Mouse (Mus musculus) kidney, embryonic 15.5 days (tissue): ENCODE measurements at regions not wholly inside any gene's neighbourhood (a gene's known extent, or its start where the extent isn't known, plus 50 kb on each side); places are given as distances from the start of the nearest gene placed in this dataset.

Experiments
- ATAC-seq: fragments of 200-750 bp; cut with Nextera tagmentation; replicated peaks from 2 replicates; pipeline ENCODE4 v1.8.0; 2017; ENCODE audit warnings: moderate TSS enrichment; ENCODE audit not compliant: low FRiP score
- H3K27ac ChIP-seq: fragments of 300-500 bp; sonication (generic); 2 replicates; pipeline ENCODE4 v1.5.1; 2015; ENCODE audit warnings: mild to moderate bottlenecking, inconsistent platforms
- H3K27me3 ChIP-seq: fragments of 300-500 bp; sonication (generic); 2 replicates; pipeline ENCODE4 v1.6.1; 2015; ENCODE audit warnings: inconsistent platforms
- H3K36me3 ChIP-seq: fragments of 300-500 bp; sonication (generic); 2 replicates; pipeline ENCODE4 v1.6.1; 2015; ENCODE audit warnings: inconsistent platforms
- H3K4me1 ChIP-seq: fragments of 300-500 bp; sonication (generic); 2 replicates; pipeline ENCODE4 v1.6.1; 2015; ENCODE audit warnings: inconsistent platforms
- H3K4me2 ChIP-seq: fragments of 300-500 bp; sonication (generic); 2 replicates; pipeline ENCODE4 v1.6.1; 2015; ENCODE audit warnings: moderate library complexity, mild to moderate bottlenecking, inconsistent platforms
- H3K4me3 ChIP-seq: fragments of 300-500 bp; sonication (generic); replicated peaks from 2 replicates; pipeline ENCODE4 v1.5.1; 2015; ENCODE audit warnings: mild to moderate bottlenecking, inconsistent platforms
- H3K9ac ChIP-seq: fragments of 300-500 bp; sonication (generic); 2 replicates; pipeline ENCODE4 v1.6.1; 2015; ENCODE audit warnings: mild to moderate bottlenecking, inconsistent platforms
- H3K9me3 ChIP-seq: fragments of 300-500 bp; sonication (generic); replicated peaks from 2 replicates; pipeline ENCODE4 v1.6.1; 2016; ENCODE audit warnings: inconsistent platforms
- WGBS: fragments of 180-500 bp; shearing (Covaris S2); methylation state at CpG from one replicate; pipeline ENCODE4 v1.1.7; 2015; ENCODE audit warnings: mixed read lengths; 5-methylcytosine and 5-hydroxymethylcytosine counted together

DNA sequence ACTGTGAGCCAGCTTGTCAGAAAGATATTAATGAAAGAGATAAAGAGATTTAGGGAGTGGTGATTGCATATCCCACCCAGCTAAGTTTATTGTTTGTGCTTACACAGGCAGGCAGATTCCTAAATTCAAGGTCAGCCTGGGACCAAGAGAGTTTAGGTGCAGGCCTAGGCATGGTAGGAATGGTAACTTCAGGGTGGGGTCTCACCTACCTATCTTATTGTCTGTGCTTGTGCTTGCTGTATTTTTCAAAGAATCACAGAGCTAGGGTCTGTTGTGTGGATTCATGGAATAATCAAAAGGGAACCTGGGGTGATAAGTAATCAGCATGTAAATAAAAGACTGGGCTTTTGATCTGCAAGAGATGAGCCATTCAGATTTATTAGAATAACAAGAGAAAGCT lies 642.4 kb downstream of the Pkhd1 start:
- Histone ChIP-seq H3K36me3 (no peaks in the 10 kb centered on the region), H3K27me3 (no peaks in the 10 kb centered on the region), H3K4me2 (no peak overlapping the region), H3K4me1 (no peaks in the 10 kb centered on the region), H3K4me3 (no peak overlapping the region), H3K9ac (no peak overlapping the region), H3K27ac (no peak overlapping the region), H3K9me3 (no peaks in the 10 kb centered on the region)
- ATAC-seq: no peak

DNA sequence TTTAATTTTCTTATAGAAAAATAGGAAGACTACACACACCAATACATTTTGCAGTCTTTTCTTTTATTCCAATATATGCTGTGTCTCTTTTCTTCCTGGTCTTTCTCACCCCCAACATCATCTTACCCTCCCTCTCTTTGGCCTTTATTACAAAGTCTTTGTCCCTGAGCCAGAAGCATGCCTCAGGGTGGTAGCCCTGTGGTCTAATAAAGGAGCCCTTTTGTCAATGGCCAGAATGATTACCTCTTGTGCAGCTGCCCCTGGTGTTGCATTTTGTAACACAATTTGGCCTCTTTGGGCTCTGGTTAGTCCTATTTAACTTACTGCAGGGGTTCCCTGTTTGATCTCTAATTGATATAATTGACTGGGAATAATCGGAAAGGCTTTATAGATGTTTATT lies 636.7 kb downstream of the Pkhd1 start:
- WGBS: 57% methylated on average over 1 of the region's 1 CpGs
- no peak overlapping the region for H3K9ac ChIP-seq

DNA sequence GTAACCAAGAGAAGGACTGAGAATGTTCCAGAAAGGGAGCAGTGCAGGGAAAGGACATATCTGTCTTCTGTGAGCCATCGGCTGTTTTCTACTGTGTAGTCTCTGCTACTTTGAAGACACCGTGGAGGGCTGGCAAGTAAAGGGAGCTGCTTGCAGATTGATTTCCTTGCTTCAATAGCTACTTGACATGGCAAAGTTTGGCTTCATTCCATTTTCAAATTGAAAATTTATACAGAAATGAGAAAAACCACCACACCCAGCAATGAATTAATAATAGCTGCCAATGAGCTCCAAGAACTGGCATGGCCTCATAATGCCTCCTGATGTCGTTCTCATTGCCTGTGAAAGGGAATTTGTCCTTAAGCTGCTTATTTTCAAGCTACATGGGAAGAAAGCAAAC lies 635.1 kb downstream of the Pkhd1 start:
- Histone ChIP-seq H3K36me3 (no peaks in the 10 kb centered on the region), H3K9ac (no peak overlapping the region), H3K9me3 (no peaks in the 10 kb centered on the region), H3K27ac (no peak overlapping the region), H3K4me1 (no peaks in the 10 kb centered on the region), H3K4me3 (no peak overlapping the region), H3K4me2 (no peak overlapping the region), H3K27me3 (no peaks in the 10 kb centered on the region)
- ATAC-seq: no peak
- 72% methylated on average over 3 of the region's 3 CpGs for WGBS

More for the DNA sequence above, 636.7 kb downstream of the Pkhd1 start:
- H3K4me1 ChIP-seq: no peaks in the 10 kb centered on the region
- H3K4me3 ChIP-seq: no peak overlapping the region
- no peak for ATAC-seq
- H3K27me3 ChIP-seq: no peaks in the 10 kb centered on the region
- H3K9me3 ChIP-seq: no peaks in the 10 kb centered on the region
- no peak overlapping the region for H3K27ac ChIP-seq
- H3K4me2 ChIP-seq: no peak overlapping the region
- no peaks in the 10 kb centered on the region for H3K36me3 ChIP-seq

DNA sequence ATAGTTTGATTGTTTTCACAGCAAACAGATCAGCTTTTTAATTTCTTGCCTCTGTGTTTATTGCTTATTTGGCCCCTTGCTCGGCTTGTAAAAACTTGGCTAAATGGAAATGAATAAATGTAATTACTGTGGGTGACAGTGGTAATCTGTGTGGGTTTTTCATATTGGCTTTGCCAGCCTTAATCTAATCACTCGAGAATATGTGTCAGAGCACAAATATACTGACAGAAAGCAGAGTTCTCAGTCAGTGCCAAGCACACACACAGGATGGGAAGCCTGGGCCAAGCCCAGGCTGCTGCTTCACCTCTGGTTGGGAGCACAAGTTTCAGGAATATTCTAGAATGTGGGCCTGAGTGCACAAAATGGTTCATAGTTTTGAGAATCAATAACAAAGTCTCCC lies 634.4 kb downstream of the Pkhd1 start:
- Histone ChIP-seq H3K9me3 (no peaks in the 10 kb centered on the region), H3K4me2 (no peak overlapping the region), H3K4me3 (no peak overlapping the region), H3K27me3 (no peaks in the 10 kb centered on the region), H3K9ac (no peak overlapping the region), H3K36me3 (no peaks in the 10 kb centered on the region), H3K27ac (no peak overlapping the region), H3K4me1 (no peaks in the 10 kb centered on the region)
- WGBS: 40% methylated on average over 2 of the region's 2 CpGs
- no peak for ATAC-seq

DNA sequence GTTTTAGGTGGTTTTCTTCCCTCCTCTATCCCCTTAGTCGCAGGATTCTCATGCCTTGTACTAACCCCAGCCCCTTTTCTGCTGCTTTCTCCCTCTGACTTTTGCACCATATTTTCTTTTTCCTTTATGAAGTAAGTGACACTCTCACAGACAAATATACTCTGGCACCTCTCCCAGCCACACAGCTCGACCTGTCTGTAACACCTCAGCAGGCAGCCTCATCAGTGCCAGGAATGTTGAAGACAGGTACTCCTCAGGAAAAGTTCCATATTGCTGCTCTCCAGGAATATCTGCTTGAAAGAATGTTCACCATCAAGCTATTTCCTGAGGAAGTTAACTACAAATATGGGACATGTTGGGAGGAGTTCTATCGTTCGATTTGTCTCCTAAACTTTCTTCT lies 627.9 kb downstream of the Pkhd1 start:
- WGBS: 76% methylated on average over 4 of the region's 4 CpGs

More for the DNA sequence above, 627.9 kb downstream of the Pkhd1 start:
- Histone ChIP-seq H3K27me3 (no peaks in the 10 kb centered on the region), H3K36me3 (no peaks in the 10 kb centered on the region), H3K9ac (no peak overlapping the region), H3K4me2 (no peak overlapping the region), H3K4me1 (no peaks in the 10 kb centered on the region), H3K27ac (no peak overlapping the region), H3K4me3 (no peak overlapping the region), H3K9me3 (no peaks in the 10 kb centered on the region)
- ATAC-seq: no peak
